Mouse (Mus musculus): ENCODE results near the gene Pcx.

- TF ChIP-seq CTCF (IDR thresholded peaks at IDR 0.05; ENCODE audit: control insufficient read depth, insufficient read depth, insufficient read length) (no peak), MYOG (IDR thresholded peaks at IDR 0.05; ENCODE audit: control insufficient read depth, extremely low read depth, insufficient read length) (no peak), USF1 (IDR thresholded peaks at IDR 0.05; ENCODE audit: low read depth) (no peak), CEBPB (IDR thresholded peaks at IDR 0.05; ENCODE audit: low read depth) (no peak)
Measured at GRCm38 (mm10) chr19:4568832-4569231, 58.6 kb downstream of the Pcx start.
